Mouse (Mus musculus): ENCODE data around the gene Gna15. TPM values are rescaled to one million over a fixed set of nuclear protein-coding genes. Genes with fewer than 3 reads are reported as not detected.

Gna15 gene
- polyA plus RNA-seq, 1 experiment from 2014 or later = 11.3 TPM

GRCm38 (mm10) chr10:81483983-81484382, 40.0 kb downstream of the Gna15 start:
- no peak overlapping the region for H3K9ac ChIP-seq (ENCODE audit: low read depth, low read length)
- ATAC-seq (replicated peaks; ENCODE audit: low FRiP score) = no peak
- 16% methylated on average over 9 of the region's 9 CpGs for WGBS
- no peak overlapping the region for H3K4me3 ChIP-seq (ENCODE audit: low read depth, low read length)
- H3K27me3 ChIP-seq (replicated peaks; ENCODE audit: control insufficient read depth, insufficient read depth, low read length) = peaks cover 30% of the 10 kb centered on the region
- H3K9me3 ChIP-seq (ENCODE audit: control insufficient read depth, low read length) = no peaks in the 10 kb centered on the region
- H3K27ac ChIP-seq (ENCODE audit: low read depth, low read length) = no peak overlapping the region
- peaks cover 22% of the 10 kb centered on the region for H3K36me3 ChIP-seq (ENCODE audit: control insufficient read depth, insufficient read depth, low read length)
- no peak overlapping the region for H3K4me2 ChIP-seq
- peaks cover 7% of the 10 kb centered on the region; the same call in 1 of the 2 replicates for H3K4me1 ChIP-seq (replicated peaks; ENCODE audit: control insufficient read depth, insufficient read depth, low read length)
- DNase-seq (ENCODE audit: low spot score) = no peak

GRCm38 (mm10) chr10:81482533-81482889, 41.5 kb downstream of the Gna15 start, which contains the start of gene Celf5:
TSS of gene Celf5 (minus strand) at chr10:81482709.
- peak; percentile 53 for ATAC-seq (replicated peaks; ENCODE audit: low FRiP score)
- WGBS = under 1% methylated on average over 36 of the region's 36 CpGs

GRCm38 (mm10) chr10:81481605-81482532, 42.2 kb downstream of the Gna15 start:
- H3K27me3 ChIP-seq (replicated peaks; ENCODE audit: control insufficient read depth, insufficient read depth, low read length) = peaks cover 47% of the 10 kb centered on the region
- WGBS = 4% methylated on average over 35 of the region's 35 CpGs
- no peak for ATAC-seq (replicated peaks; ENCODE audit: low FRiP score)
- H3K4me1 ChIP-seq (replicated peaks; ENCODE audit: control insufficient read depth, insufficient read depth, low read length) = peaks cover 7% of the 10 kb centered on the region; the same call in 1 of the 2 replicates
- no peaks in the 10 kb centered on the region for H3K9me3 ChIP-seq (ENCODE audit: control insufficient read depth, low read length)
- no peak overlapping the region for H3K27ac ChIP-seq (ENCODE audit: low read depth, low read length)
- peak overlapping the region; percentile 80 for H3K4me2 ChIP-seq
- peak overlapping the region; percentile 44 for H3K4me3 ChIP-seq (ENCODE audit: low read depth, low read length)
- DNase-seq (ENCODE audit: low spot score) = no peak
- H3K36me3 ChIP-seq (ENCODE audit: control insufficient read depth, insufficient read depth, low read length) = 0 out of 2 replicates have a peak, but pooled peaks cover 4% of the 10 kb centered on the region
- H3K9ac ChIP-seq (ENCODE audit: low read depth, low read length) = peak overlapping the region; percentile 43

More at GRCm38 (mm10) chr10:81482533-81482889, 41.5 kb downstream of the Gna15 start, which contains the start of gene Celf5:
- Histone ChIP-seq H3K27me3 (replicated peaks; ENCODE audit: control insufficient read depth, insufficient read depth, low read length) (peaks cover 41% of the 10 kb centered on the region), H3K9me3 (ENCODE audit: control insufficient read depth, low read length) (no peaks in the 10 kb centered on the region), H3K9ac (ENCODE audit: low read depth, low read length) (peak within 1 kb of the TSS; percentile 43), H3K27ac (ENCODE audit: low read depth, low read length) (no peak within 1 kb of the TSS), H3K4me3 (ENCODE audit: low read depth, low read length) (peak within 1 kb of the TSS; percentile 44), H3K4me2 (peak within 1 kb of the TSS; percentile 80), H3K4me1 (replicated peaks; ENCODE audit: control insufficient read depth, insufficient read depth, low read length) (peaks cover 7% of the 10 kb centered on the region; the same call in 1 of the 2 replicates), H3K36me3 (ENCODE audit: control insufficient read depth, insufficient read depth, low read length) (peaks cover 9% of the 10 kb centered on the region; the same call in 1 of the 2 replicates)
- DNase-seq (ENCODE audit: low spot score) = peak; percentile 68

GRCm38 (mm10) chr10:81474461-81474860, 49.6 kb downstream of the Gna15 start:
- Histone ChIP-seq H3K9me3 (ENCODE audit: control insufficient read depth, low read length) (no peaks in the 10 kb centered on the region), H3K4me3 (ENCODE audit: low read depth, low read length) (no peak overlapping the region), H3K4me1 (replicated peaks; ENCODE audit: control insufficient read depth, insufficient read depth, low read length) (no peaks in the 10 kb centered on the region), H3K27me3 (replicated peaks; ENCODE audit: control insufficient read depth, insufficient read depth, low read length) (peaks cover 87% of the 10 kb centered on the region), H3K36me3 (ENCODE audit: control insufficient read depth, insufficient read depth, low read length) (no peaks in the 10 kb centered on the region), H3K27ac (ENCODE audit: low read depth, low read length) (no peak overlapping the region), H3K4me2 (no peak overlapping the region), H3K9ac (ENCODE audit: low read depth, low read length) (no peak overlapping the region)
- no peak for ATAC-seq (replicated peaks; ENCODE audit: low FRiP score)
- 71% methylated on average over 10 of the region's 10 CpGs for WGBS
- DNase-seq (ENCODE audit: low spot score) = no peak

GRCm38 (mm10) chr10:81473003-81473451, 51.0 kb downstream of the Gna15 start:
- DNase-seq (ENCODE audit: low spot score) (no peak), ATAC-seq (replicated peaks; ENCODE audit: low FRiP score) (no peak)
- Histone ChIP-seq H3K9me3 (ENCODE audit: control insufficient read depth, low read length) (no peaks in the 10 kb centered on the region), H3K9ac (ENCODE audit: low read depth, low read length) (no peak overlapping the region), H3K4me3 (ENCODE audit: low read depth, low read length) (no peak overlapping the region), H3K36me3 (ENCODE audit: control insufficient read depth, insufficient read depth, low read length) (no peaks in the 10 kb centered on the region), H3K27me3 (replicated peaks; ENCODE audit: control insufficient read depth, insufficient read depth, low read length) (peaks cover 82% of the 10 kb centered on the region), H3K4me2 (no peak overlapping the region), H3K27ac (ENCODE audit: low read depth, low read length) (no peak overlapping the region), H3K4me1 (replicated peaks; ENCODE audit: control insufficient read depth, insufficient read depth, low read length) (no peaks in the 10 kb centered on the region)
- WGBS = 4% methylated on average over 22 of the region's 22 CpGs

GRCm38 (mm10) chr10:81472403-81473002, 51.5 kb downstream of the Gna15 start:
- WGBS = 10% methylated on average over 14 of the region's 18 CpGs
- Histone ChIP-seq H3K4me3 (ENCODE audit: low read depth, low read length) (no peak overlapping the region), H3K36me3 (ENCODE audit: control insufficient read depth, insufficient read depth, low read length) (no peaks in the 10 kb centered on the region), H3K4me2 (no peak overlapping the region), H3K27ac (ENCODE audit: low read depth, low read length) (no peak overlapping the region), H3K9me3 (ENCODE audit: control insufficient read depth, low read length) (no peaks in the 10 kb centered on the region), H3K4me1 (replicated peaks; ENCODE audit: control insufficient read depth, insufficient read depth, low read length) (no peaks in the 10 kb centered on the region), H3K27me3 (replicated peaks; ENCODE audit: control insufficient read depth, insufficient read depth, low read length) (peaks cover 83% of the 10 kb centered on the region), H3K9ac (ENCODE audit: low read depth, low read length) (no peak overlapping the region)
- ATAC-seq (replicated peaks; ENCODE audit: low FRiP score) (no peak), DNase-seq (ENCODE audit: low spot score) (no peak)

GRCm38 (mm10) chr10:81470454-81470853, 53.6 kb downstream of the Gna15 start:
- 35% methylated on average over 18 of the region's 18 CpGs for whole genome bisulfite sequencing
- ATAC-seq (replicated peaks; ENCODE audit: low FRiP score) (no peak), DNase-seq (ENCODE audit: low spot score) (no peak)
- H3K9me3 ChIP-seq (ENCODE audit: control insufficient read depth, low read length) = no peaks in the 10 kb centered on the region
- no peak overlapping the region for H3K4me3 ChIP-seq (ENCODE audit: low read depth, low read length)
- no peak overlapping the region for H3K27ac ChIP-seq (ENCODE audit: low read depth, low read length)
- no peak overlapping the region for H3K9ac ChIP-seq (ENCODE audit: low read depth, low read length)
- peaks cover 88% of the 10 kb centered on the region for H3K27me3 ChIP-seq (replicated peaks; ENCODE audit: control insufficient read depth, insufficient read depth, low read length)
- no peaks in the 10 kb centered on the region for H3K4me1 ChIP-seq (replicated peaks; ENCODE audit: control insufficient read depth, insufficient read depth, low read length)
- H3K36me3 ChIP-seq (ENCODE audit: control insufficient read depth, insufficient read depth, low read length) = no peaks in the 10 kb centered on the region
- H3K4me2 ChIP-seq = no peak overlapping the region

- H3K9ac ChIP-seq (ENCODE audit: low read depth, low read length) = no peak overlapping the region
- no peak overlapping the region for H3K4me2 ChIP-seq
- no peak overlapping the region for H3K27ac ChIP-seq (ENCODE audit: low read depth, low read length)
- H3K4me1 ChIP-seq (replicated peaks; ENCODE audit: control insufficient read depth, insufficient read depth, low read length) = peaks cover 7% of the 10 kb centered on the region
- no peak overlapping the region for H3K4me3 ChIP-seq (ENCODE audit: low read depth, low read length)
- ATAC-seq (replicated peaks; ENCODE audit: low FRiP score) (no peak), DNase-seq (ENCODE audit: low spot score) (no peak)
- WGBS = 71% methylated on average over 5 of the region's 5 CpGs
- H3K27me3 ChIP-seq (replicated peaks; ENCODE audit: control insufficient read depth, insufficient read depth, low read length) = peaks cover 87% of the 10 kb centered on the region
- no peaks in the 10 kb centered on the region for H3K36me3 ChIP-seq (ENCODE audit: control insufficient read depth, insufficient read depth, low read length)
- no peaks in the 10 kb centered on the region for H3K9me3 ChIP-seq (ENCODE audit: control insufficient read depth, low read length)
These were observed 54.8 kb downstream of the Gna15 start for GRCm38 (mm10) chr10:81469253-81469652.
